8 mouse cellular contexts compared by ENCODE assay signal in genomic region chr6:100011520-100012062, GRCm38 (mm10).
DNase-seq lines count a peak whose midpoint lies in the region; ATAC-seq lines count a peak whose summit lies in the region.

No protein-coding gene starts in this region.

- no peak overlapping the region for H3K4me3 ChIP-seq in heart, embryonic 12.5 days
- H3K4me3 ChIP-seq in limb, embryonic 11.5 days (ENCODE audit: low read depth, low read length), result no peak overlapping the region
- H3K4me3 ChIP-seq in midbrain, embryonic 14.5 days (replicated peaks; ENCODE audit: low read depth, low read length), result no peak overlapping the region

- H3K4me1 ChIP-seq in heart, embryonic 12.5 days (replicated peaks), result peaks cover 35% of the 10 kb centered on the region
- peaks cover 22% of the 10 kb centered on the region for H3K4me1 ChIP-seq in limb, embryonic 11.5 days (ENCODE audit: control insufficient read depth, insufficient read depth, low read length)
- peaks cover 7% of the 10 kb centered on the region; the same call in 1 of the 2 replicates for H3K4me1 ChIP-seq in midbrain, embryonic 14.5 days (ENCODE audit: control insufficient read depth, insufficient read depth, low read length)

- peak; percentile 93 for ATAC-seq in heart, embryonic 12.5 days (ENCODE audit: insufficient number of reproducible peaks, low FRiP score)
- no peak for ATAC-seq in limb, embryonic 11.5 days (ENCODE audit: insufficient number of reproducible peaks, low FRiP score, low TSS enrichment, low read depth)
- peak; percentile 62; the same call in 1 of the 2 replicates for ATAC-seq in midbrain, embryonic 14.5 days (ENCODE audit: low FRiP score, low TSS enrichment)
- no peak for ATAC-seq in cerebellum, adult (ENCODE audit: insufficient number of reproducible peaks, low FRiP score, low TSS enrichment)

- H3K36me3 ChIP-seq in heart, embryonic 12.5 days, result no peaks in the 10 kb centered on the region
- H3K36me3 ChIP-seq in limb, embryonic 11.5 days (ENCODE audit: control insufficient read depth, insufficient read depth, low read length), result no peaks in the 10 kb centered on the region
- no peaks in the 10 kb centered on the region for H3K36me3 ChIP-seq in midbrain, embryonic 14.5 days (ENCODE audit: control insufficient read depth, insufficient read depth, low read length)

- 9% methylated on average over 17 of the region's 17 CpGs for WGBS in heart, embryonic 12.5 days
- WGBS in limb, embryonic 11.5 days, result 7% methylated on average over 17 of the region's 17 CpGs
- 12% methylated on average over 17 of the region's 17 CpGs for WGBS in midbrain, embryonic 14.5 days

- peak overlapping the region; percentile 60 for H3K27ac ChIP-seq in heart, embryonic 12.5 days (ENCODE audit: poor library complexity, severe bottlenecking)
- H3K27ac ChIP-seq in limb, embryonic 11.5 days (replicated peaks; ENCODE audit: low read depth, low read length), result no peak overlapping the region
- H3K27ac ChIP-seq in midbrain, embryonic 14.5 days (replicated peaks; ENCODE audit: low read depth, low read length), result peak overlapping the region; percentile 45; the same call in 1 of the 2 replicates

- no peaks in the 10 kb centered on the region for H3K9me3 ChIP-seq in heart, embryonic 12.5 days (replicated peaks)
- no peaks in the 10 kb centered on the region for H3K9me3 ChIP-seq in limb, embryonic 11.5 days (ENCODE audit: control insufficient read depth, low read length)
- H3K9me3 ChIP-seq in midbrain, embryonic 14.5 days (ENCODE audit: control insufficient read depth, low read length), result no peaks in the 10 kb centered on the region

- H3K27me3 ChIP-seq in heart, embryonic 12.5 days (replicated peaks), result peaks cover 64% of the 10 kb centered on the region
- H3K27me3 ChIP-seq in limb, embryonic 11.5 days (ENCODE audit: control insufficient read depth, insufficient read depth, low read length), result peaks cover 15% of the 10 kb centered on the region
- H3K27me3 ChIP-seq in midbrain, embryonic 14.5 days (ENCODE audit: control insufficient read depth, insufficient read depth, low read length), result no peaks in the 10 kb centered on the region

- peak overlapping the region; percentile 51 for H3K4me2 ChIP-seq in heart, embryonic 12.5 days
- peak overlapping the region; percentile 36 for H3K4me2 ChIP-seq in limb, embryonic 11.5 days (ENCODE audit: low read depth, severe bottlenecking)
- peak overlapping the region; percentile 41 for H3K4me2 ChIP-seq in midbrain, embryonic 14.5 days (ENCODE audit: low read length)

- DNase-seq in T-cell, adult 2 months (ENCODE audit: low spot score), result peak; percentile 60
- peak; percentile 67 for DNase-seq in embryo, embryonic 11 days
- DNase-seq in kidney, adult 8-10 months, result peak; percentile 50 to 63
- peak; percentile 65 for DNase-seq in limb, embryonic 11.5 days (ENCODE audit: low spot score)
- DNase-seq in midbrain, embryonic 14.5 days, result peak; percentile 72
- DNase-seq in thymus, postnatal 0 days (ENCODE audit: low spot score), result peak; percentile 64

- H3K9ac ChIP-seq in heart, embryonic 12.5 days, result no peak overlapping the region; the same call in 1 of the 2 replicates
- H3K9ac ChIP-seq in limb, embryonic 11.5 days (ENCODE audit: low read length), result no peak overlapping the region
- no peak overlapping the region for H3K9ac ChIP-seq in midbrain, embryonic 14.5 days (replicated peaks; ENCODE audit: low read length)

Comparison
In these comparisons a context has a peak if more than half of its experiments do, and no peak if none do; other contexts are left out.
1. ATAC-seq: peak in heart, embryonic 12.5 days (single experiment) and midbrain, embryonic 14.5 days (single experiment); none in limb, embryonic 11.5 days (single experiment) and cerebellum, adult (single experiment).
2. Peak in every context shown above with its lines, with median percentiles within 50 percentile points of each other: DNase-seq and H3K4me2 ChIP-seq.